Mouse (Mus musculus) spleen, postnatal 14 days (tissue): ENCODE results near the gene St6galnac4.

Experiments
- DNase-seq, 2 experiments: peaks; one replicate each; pipeline ENCODE4 v3.0.0; 2021 to 2022; ENCODE audit warnings: low spot score in 2 of 2

Gene St6galnac4

DNA sequence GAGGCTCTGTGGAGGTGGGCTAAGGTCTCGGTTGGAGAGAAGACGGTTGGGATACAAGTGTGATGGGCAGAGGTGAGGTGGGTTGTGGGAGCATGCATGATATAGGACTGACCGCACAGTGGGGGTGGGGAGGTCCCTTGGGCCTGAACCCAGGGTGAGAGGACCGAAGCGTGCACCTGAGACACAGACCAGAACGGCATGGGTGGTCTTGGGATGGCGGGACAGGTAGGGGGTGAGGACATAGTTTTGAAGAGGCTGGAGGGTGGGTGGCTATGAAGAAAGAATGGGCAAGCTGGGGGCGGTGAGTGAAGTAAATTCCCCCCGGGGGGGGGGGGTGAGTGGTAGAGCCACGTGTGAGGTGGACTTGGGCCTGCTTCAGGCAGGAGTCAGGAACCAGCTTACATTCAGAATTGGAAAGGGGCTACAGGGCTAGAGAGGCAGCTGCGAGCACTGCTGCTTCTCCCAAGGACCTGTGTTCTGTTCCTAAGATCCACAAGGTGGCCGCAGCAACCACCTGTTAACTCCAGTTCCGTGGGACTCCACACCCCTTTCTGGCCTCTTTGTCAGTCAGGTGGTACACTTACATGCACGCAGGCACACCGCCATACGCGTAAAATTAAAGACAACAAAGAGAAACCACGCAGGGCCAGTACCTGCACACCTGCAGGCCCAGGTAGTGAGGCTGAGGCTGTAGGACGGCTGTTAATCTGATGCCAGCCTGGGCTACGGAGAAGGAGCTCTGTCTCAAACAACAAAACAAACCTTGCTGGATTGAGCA is 40.6 kb downstream of the St6galnac4 start:
- DNase-seq = no peak

DNA sequence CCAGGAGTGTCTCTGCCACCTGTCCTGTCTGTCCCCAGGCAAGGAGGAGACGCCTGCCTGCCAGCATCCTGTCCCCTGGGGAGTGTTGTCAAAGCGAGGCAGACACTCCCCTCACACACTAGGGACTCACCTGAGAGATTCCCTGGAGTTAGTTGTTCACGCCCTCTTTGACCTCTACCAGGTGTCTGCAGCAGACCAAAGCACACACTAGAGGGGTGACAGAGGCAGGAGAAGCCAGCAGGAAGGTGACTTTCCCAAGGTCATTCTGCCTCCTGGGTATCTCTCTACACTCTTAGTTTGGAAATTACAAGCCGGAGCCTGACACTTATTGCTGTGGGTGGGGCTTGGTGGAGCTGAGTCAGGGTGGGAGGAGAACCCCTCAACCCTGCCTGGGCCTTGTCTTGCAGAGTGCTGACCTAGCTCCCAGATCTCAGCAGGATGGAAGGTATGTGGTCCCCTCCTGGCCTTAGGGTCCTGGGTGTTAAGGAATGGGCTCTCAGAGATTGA is 41.2 kb downstream of the St6galnac4 start:
- DNase-seq = no peak

DNA sequence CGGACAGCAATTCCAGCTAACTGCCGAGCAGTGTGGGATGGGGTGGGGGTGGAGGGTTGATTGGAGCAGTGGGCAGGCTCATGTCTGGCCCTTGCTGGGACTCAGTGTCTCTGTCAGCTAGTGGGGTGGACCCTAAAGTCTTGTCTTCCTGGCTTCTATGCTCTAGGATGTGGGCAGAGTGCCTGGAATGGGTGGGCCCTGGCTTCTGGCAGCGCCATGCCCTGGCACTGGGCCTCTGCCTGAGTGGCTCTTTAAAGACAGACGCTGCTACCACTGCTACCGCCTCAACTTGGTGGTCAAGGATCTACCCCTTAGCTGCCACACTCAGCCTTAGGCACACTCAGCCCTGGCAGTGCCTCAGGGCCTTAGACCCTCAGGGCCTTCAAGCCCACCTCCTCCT is 41.8 kb downstream of the St6galnac4 start:
- DNase-seq = no peak

DNA sequence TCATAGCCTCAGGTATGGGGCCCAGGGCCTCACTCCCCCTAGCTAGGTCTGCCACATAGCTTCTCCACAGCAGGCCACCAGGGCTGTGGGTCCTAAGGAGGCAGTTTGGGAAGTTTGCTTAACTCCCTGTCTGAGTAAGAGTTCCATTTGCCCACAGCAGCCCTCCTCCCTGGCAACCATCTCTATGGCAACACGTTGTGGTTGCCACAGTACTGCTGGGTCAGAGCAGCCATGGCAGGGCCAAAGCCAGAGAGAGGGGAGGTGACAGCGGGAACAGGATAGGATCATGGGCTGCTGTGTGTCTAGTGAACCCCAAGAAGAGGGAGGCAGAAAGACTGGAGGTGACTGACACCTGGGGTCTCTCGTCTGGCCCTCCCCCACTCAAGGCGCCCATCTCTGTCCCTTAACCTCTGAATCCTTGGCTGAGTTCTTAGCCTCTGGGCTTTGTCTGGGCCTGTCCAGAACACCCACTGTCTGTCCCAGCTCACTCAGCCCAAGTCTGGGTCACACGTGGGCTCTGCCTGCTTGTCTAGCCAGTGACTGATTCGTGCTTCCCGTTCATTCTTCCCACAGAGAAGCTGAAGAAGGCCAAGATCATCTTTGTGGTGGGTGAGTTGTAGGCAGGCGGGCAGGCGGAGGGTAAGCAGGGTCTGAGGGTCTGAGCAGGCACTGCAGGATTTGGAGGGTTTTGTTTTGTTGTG is 42.5 kb downstream of the St6galnac4 start:
- no peak for DNase-seq

GRCm38 (mm10) chr2:32630036-32630435 is 43.1 kb downstream of the St6galnac4 start:
- DNase-seq = no peak

DNA sequence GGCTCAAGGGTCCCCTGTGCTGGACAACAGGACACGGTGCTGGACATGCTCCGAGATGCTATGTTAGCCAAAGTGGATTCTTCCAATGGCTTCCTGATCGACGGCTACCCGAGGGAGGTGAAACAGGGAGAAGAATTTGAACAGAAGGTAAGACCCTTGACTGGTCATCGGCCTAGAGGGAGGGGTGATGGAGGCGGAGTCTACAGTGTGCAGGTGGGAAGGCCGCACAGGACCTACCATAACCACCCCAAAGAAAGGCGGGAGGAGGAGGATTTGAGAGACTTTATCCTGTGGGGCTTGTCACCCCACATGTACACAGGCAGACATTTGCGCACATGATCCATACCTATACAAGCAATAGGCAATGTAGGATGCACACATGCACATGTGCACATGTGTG is 44.2 kb downstream of the St6galnac4 start:
- DNase-seq = no peak

DNA sequence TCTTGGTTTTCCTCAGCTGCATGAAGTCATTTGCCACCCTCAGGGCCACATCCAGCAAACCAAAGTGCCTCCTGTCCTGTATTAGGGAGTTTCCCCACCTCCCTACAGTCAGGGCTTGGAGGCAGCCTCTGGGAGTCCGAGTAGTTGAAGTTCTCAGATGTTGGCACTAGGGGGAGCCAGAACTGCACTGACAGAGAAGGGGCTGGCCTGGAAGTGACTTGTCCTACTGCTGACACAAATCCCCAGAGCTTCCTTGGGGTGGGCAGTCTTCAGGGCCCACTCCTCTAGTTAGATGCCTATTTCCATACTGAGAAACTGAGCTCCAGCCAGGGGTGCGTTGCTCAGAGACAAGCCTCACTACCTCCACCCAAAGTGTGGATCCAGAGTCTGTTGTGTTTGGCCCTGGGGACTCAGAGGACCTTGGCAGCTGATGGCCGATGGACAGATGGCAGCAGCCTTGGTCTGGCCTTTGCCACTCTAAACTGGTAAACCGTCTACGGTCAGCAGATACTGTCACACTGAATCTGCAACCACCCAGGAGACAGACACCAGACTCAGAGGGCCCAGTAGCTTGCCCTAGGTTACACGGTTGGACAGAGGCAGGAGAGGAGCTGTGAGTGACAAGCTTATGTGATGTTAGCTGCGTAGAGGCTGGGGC is 45.0 kb downstream of the St6galnac4 start:
- peak; percentile 58 to 75 for DNase-seq

- DNase-seq = no peak
These were observed 46.8 kb downstream of the St6galnac4 start for GRCm38 (mm10) chr2:32633660-32634059.

DNA sequence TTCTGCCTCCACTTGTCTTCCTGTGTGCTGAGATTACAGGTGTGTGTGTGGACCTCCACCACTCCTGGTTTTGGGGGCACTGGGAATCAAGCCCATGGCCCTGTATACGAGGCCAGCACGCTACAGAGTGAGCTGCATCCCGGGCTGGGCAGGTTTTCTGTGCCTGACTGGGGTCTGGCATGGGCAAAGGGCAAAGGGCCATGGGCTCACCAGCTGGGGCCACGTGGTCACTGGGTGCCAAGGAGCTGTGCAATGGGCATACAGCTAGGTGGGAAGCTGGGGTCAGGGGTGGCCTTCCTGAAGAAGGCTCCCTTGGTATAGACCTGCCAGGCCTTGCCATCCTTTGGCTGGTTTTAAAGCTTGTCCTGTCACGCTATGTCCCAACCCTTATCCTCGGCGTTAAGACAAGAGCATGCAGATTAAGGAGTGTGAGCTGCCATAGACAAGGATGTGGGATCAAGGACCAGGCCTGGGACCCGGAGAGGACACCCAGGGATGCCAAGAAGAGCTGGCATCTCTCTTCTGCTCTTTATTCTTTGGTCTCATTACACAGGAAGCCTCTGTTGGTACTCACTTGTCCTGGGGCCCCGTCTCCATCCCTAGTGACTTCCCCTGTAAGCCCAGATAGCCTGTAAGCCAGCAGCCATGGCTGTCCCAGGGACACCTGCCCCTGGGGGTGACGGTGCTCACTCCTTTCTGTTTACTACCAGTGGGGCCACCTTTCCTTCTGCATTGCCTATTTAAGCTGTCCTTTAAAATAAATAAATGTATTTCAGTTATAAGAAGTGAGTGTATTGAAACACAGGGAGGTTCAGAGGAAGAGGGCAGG is 47.6 kb downstream of the St6galnac4 start:
- no peak for DNase-seq

DNA sequence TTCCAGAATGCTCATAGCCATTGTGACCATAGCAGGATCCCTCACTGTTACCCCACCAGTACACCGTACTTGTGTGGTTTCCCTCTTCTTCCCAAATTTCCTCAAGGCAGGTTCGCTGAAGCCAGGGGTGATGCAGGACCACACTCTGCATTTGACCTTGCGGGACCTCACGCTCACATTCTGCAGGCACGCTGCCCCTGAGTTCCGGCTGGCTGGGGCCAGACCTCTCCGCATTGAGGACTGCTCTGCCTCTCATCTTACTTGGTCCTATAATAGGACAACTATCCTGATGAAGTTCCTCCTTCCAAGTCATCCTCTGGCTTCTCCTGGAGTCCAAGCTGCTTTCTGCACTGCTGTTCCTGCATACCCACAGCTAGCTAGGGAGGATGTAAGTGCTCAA is 49.7 kb downstream of the St6galnac4 start:
- DNase-seq = no peak

- peak; percentile 44 to 58 for DNase-seq
These were observed 50.9 kb downstream of the St6galnac4 start for GRCm38 (mm10) chr2:32637778-32638281.

DNA sequence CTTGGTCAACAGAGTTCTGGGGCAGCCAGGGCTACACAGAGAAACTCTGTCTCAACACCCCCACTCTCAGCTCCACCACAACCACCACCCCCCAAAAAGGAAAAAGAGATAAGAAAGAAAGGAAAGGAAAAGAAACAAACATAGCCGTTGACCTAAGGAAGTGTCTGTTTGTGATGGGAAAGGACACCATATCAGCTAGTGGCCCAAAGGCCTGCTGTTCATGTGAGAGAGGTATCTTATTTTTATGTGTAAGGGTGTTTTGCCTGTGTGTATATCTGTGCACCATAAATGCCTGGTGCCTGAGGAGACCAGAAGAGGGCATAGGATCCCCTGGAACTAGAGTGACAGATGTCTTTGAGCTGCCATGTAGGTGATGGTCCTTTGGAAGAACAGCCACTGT is 52.7 kb downstream of the St6galnac4 start:
- DNase-seq = no peak

- no peak for DNase-seq
These were observed 53.7 kb downstream of the St6galnac4 start for GRCm38 (mm10) chr2:32640550-32641051.

DNA sequence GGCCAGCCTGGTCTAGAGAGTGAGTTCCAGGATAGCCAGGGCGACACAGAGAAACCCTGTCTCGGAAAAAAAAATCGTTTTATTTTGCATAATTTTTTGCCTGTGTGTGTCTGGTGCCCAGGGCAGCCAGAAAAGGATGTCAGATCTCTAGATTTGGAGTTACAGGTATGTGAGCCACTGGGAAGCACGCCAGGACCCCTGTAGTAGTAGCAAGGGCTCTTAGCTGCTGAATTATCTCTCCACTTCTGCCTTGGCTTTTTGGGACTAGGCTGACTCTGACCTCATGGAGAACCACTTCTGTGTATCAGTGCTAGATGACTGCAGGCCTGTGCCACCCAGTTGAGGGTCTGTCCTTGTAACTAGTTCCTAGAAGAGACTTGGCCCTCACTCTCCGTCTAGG is 54.9 kb downstream of the St6galnac4 start:
- no peak for DNase-seq

DNA sequence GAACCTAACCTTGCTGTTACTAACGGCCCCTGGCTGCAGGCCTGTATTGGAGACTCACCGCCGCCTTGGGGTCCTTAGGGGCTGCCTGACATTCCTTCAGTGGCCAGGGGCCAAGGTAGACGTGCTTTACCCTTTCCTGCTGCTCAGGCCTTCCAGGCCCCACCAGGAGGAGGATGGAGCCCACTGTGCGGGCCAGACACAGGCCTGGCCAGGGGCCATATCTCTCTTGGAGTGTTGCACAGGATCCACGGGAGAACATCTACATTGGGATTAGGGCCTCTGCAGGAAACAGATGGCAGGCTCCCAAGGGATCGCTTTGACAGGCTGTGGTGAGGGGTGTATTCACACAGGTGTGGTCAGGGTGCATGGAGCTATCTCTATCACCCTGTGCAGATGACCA is 55.9 kb downstream of the St6galnac4 start:
- no peak for DNase-seq

DNA sequence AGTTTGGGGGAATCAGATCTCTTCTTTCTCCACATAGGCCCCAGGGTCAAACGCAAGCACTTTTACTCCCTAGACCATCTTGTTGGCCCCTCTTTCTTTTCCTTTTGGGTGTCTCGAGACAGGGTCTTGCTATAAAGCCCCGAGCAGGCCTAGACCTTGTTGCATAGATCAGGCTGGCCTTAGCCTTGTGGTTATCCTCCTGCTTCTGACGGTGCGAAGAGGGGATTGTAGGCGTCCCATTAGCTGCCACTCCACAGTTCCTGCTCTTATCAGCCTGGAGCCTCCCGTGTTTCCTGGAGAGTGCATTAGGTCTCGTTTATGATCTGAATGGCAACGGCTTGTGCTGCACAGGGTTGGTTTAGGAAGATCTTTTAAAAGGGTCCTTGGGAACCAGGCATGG is 57.2 kb downstream of the St6galnac4 start:
- no peak for DNase-seq

GRCm38 (mm10) chr2:32644799-32645475 is 58.0 kb downstream of the St6galnac4 start:
- DNase-seq = no peak

GRCm38 (mm10) chr2:32645647-32646046 is 58.8 kb downstream of the St6galnac4 start:
- no peak for DNase-seq

GRCm38 (mm10) chr2:32646379-32647056 is 59.6 kb downstream of the St6galnac4 start, which contains the start of gene Eng:
Gene Eng, plus strand, starts transcription at chr2:32646595.
- DNase-seq = no peak

GRCm38 (mm10) chr2:32647366-32647765 is 60.5 kb downstream of the St6galnac4 start:
- no peak for DNase-seq
